Mouse (Mus musculus) cerebellum, adult 2 months (tissue): ENCODE results near the gene Dnaaf1. TPM values are rescaled to one million over a fixed set of nuclear protein-coding genes. Genes with fewer than 3 reads are reported as not detected.

Experiments used
- DNase-seq, 2 experiments: peaks; one replicate each; pipeline ENCODE4 v3.0.0; 2021
- H3K27ac ChIP-seq: fragments of 200-500 bp; 2 replicates; pipeline ENCODE4 v1.5.1; 2012; ENCODE audit warnings: low read length, control low read depth, inconsistent platforms; ENCODE audit not compliant: insufficient read depth
- H3K27me3 ChIP-seq: fragments of 200-500 bp; 2 replicates; pipeline ENCODE4 v1.6.1; 2012; ENCODE audit warnings: inconsistent platforms, mild to moderate bottlenecking, low read length, moderate library complexity; ENCODE audit not compliant: control insufficient read depth, insufficient read depth
- H3K4me1 ChIP-seq: fragments of 200-500 bp; 2 replicates; pipeline ENCODE4 v1.6.1; 2011; ENCODE audit warnings: low read length; ENCODE audit not compliant: control insufficient read depth, insufficient read depth
- H3K4me3 ChIP-seq: fragments of 200-500 bp; replicated peaks from 2 replicates; pipeline ENCODE3; 2011; ENCODE audit warnings: mild to moderate bottlenecking, low read depth, low read length, control low read depth; ENCODE audit not compliant: insufficient read depth
- CTCF ChIP-seq: fragments of 200-500 bp; IDR thresholded peaks from 2 replicates; pipeline ENCODE4 v1.5.1; 2011; ENCODE audit warnings: low read depth, mild to moderate bottlenecking, control low read depth, low read length, moderate library complexity, borderline replicate concordance; ENCODE audit not compliant: insufficient read depth
- POLR2A ChIP-seq: fragments of 200-500 bp; IDR thresholded peaks from 2 replicates; pipeline ENCODE4 v1.6.1; 2011; ENCODE audit warnings: low read length, control low read depth, borderline replicate concordance; ENCODE audit not compliant: insufficient read depth
- WGBS: fragments of 180-500 bp; shearing (Covaris S2); methylation state at CpG from one replicate; pipeline ENCODE4 v1.1.7; 2018; 5-methylcytosine and 5-hydroxymethylcytosine counted together
- polyA plus RNA-seq: library from polyadenylated mRNA; depleted of rRNA; stranded (reverse); fragments of >200 nt; gene quantifications from 2 replicates; pipeline ENCODE4 v1.2.3, GENCODE M21; 2012

Gene Dnaaf1
- polyA plus RNA-seq, 1 experiment: 0.20 TPM

DNA sequence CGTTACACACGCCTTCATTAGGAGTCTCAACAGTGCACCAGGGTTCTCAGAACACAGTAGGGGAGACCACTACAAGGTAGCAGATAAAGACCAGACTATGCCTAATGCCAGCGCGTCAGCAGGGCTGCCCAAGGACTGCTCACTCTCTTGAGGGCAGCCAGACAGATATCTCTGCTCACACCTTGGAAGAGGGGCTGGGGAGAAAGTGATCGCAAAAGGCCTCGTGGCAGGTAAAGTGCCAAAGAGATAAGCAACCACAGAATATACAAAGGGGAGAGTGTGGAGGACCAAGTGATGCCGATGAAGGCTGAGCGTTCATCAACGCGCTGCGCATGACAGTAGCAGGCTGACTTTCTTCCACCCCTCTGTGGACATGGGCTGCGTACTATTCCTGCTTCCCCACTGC lies 29.4 kb downstream of the Dnaaf1 start:
- Histone ChIP-seq H3K27ac (no peak overlapping the region), H3K4me3 (peak overlapping the region; percentile 88), H3K27me3 (no peaks in the 10 kb centered on the region), H3K4me1 (peaks cover 9% of the 10 kb centered on the region)
- TF ChIP-seq POLR2A (no peak), CTCF (no peak)
- WGBS: 30% methylated on average over 12 of the region's 12 CpGs
- DNase-seq: no peak

DNA sequence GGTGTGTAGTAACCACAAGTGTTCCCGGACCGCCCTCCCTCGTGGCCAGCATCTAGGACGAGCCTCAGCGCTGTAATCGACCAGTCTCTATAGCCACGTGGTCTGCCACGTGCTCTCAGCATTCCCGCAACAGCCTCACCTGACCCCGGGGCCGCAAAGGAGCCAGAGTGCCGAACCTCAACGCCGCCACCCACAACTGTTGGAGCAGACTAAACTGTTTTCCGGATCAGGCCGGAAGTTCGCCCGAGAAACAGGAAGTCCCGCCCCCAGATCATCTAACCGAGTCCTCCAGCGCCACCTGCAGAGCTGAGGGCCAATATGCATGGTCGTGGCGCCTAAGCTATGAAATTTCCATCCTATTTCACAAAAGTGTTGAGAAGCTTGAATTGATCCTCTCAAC lies 30.0 kb downstream of the Dnaaf1 start, which contains the start of gene Taf1c:
TSS of gene Taf1c (minus strand) at position 227 of the 400 bp plus-strand sequence.
- Histone ChIP-seq H3K27me3 (no peaks in the 10 kb centered on the region), H3K4me1 (peaks cover 9% of the 10 kb centered on the region), H3K27ac (no peak within 1 kb of the TSS), H3K4me3 (peak within 1 kb of the TSS; percentile 88)
- peak; percentile 90 to 95 for DNase-seq
- TF ChIP-seq POLR2A (peak; percentile 72), CTCF (peak; percentile 88)
- 0% methylated on average over 23 of the region's 23 CpGs for WGBS

DNA sequence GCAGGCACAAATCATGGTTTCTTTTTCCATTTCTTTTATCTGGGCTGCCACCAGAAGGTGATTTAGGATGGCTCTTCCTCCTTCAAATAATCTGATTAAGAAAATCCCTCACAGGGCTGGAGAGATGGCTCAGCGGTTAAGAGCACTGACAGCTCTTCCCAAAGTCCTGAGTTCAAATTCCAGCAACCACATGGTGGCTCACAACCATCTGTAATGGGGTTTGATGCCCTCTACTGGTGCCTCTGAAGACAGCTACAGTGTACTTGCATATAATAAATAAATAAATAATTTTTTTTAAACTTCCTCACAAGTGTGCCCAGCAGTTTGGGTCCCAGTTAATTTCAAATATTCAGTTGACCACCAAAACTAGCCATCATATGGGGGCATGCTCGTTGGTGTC lies 31.2 kb downstream of the Dnaaf1 start:
- DNase-seq: no peak
- no peak overlapping the region for H3K27ac ChIP-seq
- H3K4me3 ChIP-seq: no peak overlapping the region
- no peak for TF ChIP-seq POLR2A
- TF ChIP-seq CTCF: no peak
- no peaks in the 10 kb centered on the region for H3K27me3 ChIP-seq
- peaks cover 9% of the 10 kb centered on the region for H3K4me1 ChIP-seq
- WGBS: 87% methylated on average over 2 of the region's 2 CpGs

DNA sequence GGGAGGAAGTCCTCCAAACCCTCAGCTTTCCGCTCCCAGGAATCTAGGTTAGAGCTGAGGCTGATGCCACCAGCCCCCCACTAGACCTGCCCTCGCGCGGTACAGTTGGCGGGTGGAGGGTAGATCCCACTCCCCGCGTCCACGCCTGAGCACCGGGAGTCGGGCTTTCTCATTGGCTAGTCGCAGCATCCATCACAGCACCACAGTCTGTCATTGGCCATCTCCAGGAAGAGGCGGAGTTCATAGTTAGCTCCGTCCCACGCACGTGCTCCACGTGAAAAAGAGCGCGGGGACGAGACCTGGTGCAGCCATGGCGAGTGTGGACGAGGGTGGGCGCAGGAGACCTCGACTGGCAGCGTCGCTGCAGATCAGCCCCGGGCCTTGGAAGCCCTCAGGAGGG lies 37.4 kb downstream of the Dnaaf1 start, which contains the start of gene Adad2:
TSS of gene Adad2 (plus strand) at position 277 of the 400 bp plus-strand sequence.
- TF ChIP-seq POLR2A (no peak), CTCF (no peak)
- H3K4me3 ChIP-seq: no peak within 1 kb of the TSS
- no peaks in the 10 kb centered on the region for H3K4me1 ChIP-seq
- no peak within 1 kb of the TSS for H3K27ac ChIP-seq
- WGBS: 82% methylated on average over 26 of the region's 26 CpGs
- no peaks in the 10 kb centered on the region for H3K27me3 ChIP-seq
- no peak for DNase-seq

DNA sequence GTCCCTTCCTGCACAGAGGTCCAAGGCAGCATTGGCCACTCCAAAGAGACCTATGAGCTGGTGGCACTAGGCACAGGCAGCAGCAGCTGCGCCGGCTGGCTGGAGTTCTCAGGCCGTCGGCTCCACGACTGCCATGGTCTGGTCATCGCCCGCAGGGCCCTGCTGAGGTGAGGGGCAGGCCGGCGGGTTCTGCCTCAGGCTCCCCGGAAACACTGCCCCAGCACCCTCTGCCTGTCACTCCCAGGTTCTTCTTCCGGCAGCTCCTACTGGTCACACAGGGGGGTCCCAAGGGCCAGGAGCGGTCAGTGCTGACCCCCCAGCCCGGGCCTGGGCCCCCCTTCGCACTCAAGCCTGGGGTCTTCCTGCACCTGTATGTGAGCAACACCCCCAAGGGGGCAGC lies 40.1 kb downstream of the Dnaaf1 start:
- no peak overlapping the region for H3K4me3 ChIP-seq
- no peaks in the 10 kb centered on the region for H3K27me3 ChIP-seq
- H3K27ac ChIP-seq: no peak overlapping the region
- TF ChIP-seq POLR2A: no peak
- TF ChIP-seq CTCF: no peak
- no peaks in the 10 kb centered on the region for H3K4me1 ChIP-seq
- WGBS: 63% methylated on average over 14 of the region's 14 CpGs
- no peak for DNase-seq

DNA sequence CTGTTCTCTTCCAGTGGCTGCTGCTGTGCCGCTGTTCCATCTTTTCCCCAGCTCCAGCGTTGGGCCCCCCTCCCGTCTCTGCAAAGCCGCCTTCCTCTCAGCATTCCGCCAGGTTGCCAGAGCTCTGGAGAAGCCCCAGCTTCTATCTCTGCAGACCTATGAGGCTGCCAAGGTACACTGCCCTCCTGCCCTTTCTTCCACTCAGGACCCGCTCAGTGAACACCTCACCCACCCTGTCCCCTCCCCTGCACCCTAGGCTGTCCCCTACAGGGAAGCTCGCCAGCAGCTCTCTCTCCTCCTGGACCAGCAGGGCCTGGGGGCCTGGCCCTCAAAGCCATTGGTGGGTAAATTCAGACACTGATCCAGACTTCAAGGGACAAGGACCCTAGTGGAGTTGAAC lies 41.3 kb downstream of the Dnaaf1 start:
- Histone ChIP-seq H3K27me3 (no peaks in the 10 kb centered on the region), H3K4me3 (no peak overlapping the region), H3K4me1 (no peaks in the 10 kb centered on the region), H3K27ac (no peak overlapping the region)
- DNase-seq: no peak
- no peak for TF ChIP-seq POLR2A
- TF ChIP-seq CTCF: no peak
- 68% methylated on average over 7 of the region's 7 CpGs for WGBS

DNA sequence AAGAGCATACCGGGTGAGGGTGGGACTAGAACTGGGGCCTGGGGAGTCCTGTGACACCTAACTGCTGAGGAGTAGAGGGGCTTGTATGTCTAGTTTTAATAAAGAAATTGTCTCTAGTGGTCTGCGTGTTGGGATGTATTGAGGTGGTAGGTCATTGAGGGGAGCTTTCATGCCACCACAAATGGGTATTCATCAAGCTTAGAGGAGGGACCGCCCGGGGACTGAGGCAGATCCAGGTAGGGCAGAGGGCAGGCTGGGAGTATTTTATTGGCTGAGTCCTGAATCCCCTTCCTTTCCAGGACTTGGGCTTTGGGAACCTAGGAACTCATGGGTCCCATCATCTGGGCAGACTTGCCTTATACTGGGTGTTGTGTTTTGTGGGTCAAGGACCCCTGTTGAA lies 41.8 kb downstream of the Dnaaf1 start:
- TF ChIP-seq POLR2A (no peak), CTCF (no peak)
- WGBS: 90% methylated on average over 4 of the region's 4 CpGs
- Histone ChIP-seq H3K4me3 (no peak overlapping the region), H3K4me1 (no peaks in the 10 kb centered on the region), H3K27ac (no peak overlapping the region), H3K27me3 (no peaks in the 10 kb centered on the region)
- DNase-seq: no peak

DNA sequence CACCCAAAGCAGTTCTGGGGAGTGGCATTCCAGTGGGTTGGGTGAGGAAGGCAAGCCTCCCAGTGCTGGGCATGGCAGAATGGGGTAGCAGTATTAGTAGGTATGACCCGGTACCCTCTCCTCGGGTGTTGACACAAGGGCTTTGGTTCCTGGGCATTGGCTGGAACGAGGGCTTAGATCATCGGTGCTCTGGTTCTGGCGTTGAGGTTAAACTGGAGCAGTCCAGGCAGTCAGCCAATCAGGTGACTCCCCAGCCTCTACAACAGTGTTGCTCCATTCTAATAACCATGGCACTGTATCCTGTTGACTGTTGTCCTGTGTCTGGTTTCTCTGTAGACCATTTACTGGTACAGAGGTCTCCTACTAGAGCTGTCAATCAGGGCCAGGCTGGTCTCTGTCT lies 42.6 kb downstream of the Dnaaf1 start:
- H3K27ac ChIP-seq: no peak overlapping the region
- no peak overlapping the region for H3K4me3 ChIP-seq
- H3K4me1 ChIP-seq: no peaks in the 10 kb centered on the region
- no peak for DNase-seq
- TF ChIP-seq POLR2A (no peak), CTCF (no peak)
- 68% methylated on average over 5 of the region's 5 CpGs for WGBS
- H3K27me3 ChIP-seq: no peaks in the 10 kb centered on the region
